18 mouse cellular contexts compared by ENCODE assay signal in genomic region chr1:84500673-84501072, GRCm38 (mm10).
"Had no signal": no experiment of that assay in that cellular context is flagged by ENCODE, and none has a peak within 500 bp of the region (broad histone marks: within the 10 kb centered on the region; RNA-seq: fewer than 3 reads in every experiment).

No protein-coding gene starts in this region.

- DNase-seq: lung, adult 18-20 months; lung, embryonic 14.5 days; lung, postnatal 10 days; lung, postnatal 4 days; midbrain, embryonic 14.5 days; retina, postnatal 1 day; right cerebral cortex, adult 18-20 months; right cerebral cortex, postnatal 25 days; right cerebral cortex, postnatal 4 days; spleen, adult 18-20 months; thymus, adult 18-20 months; thymus, postnatal 14 days; thymus, postnatal 36 days had no signal

- H3K4me2 ChIP-seq: lung, embryonic 14.5 days; midbrain, embryonic 12.5 days; neural tube, embryonic 12.5 days had no signal

- H3K36me3 ChIP-seq: midbrain, embryonic 10.5 days; midbrain, embryonic 12.5 days; neural tube, embryonic 12.5 days had no signal

- H3K27me3 ChIP-seq: midbrain, embryonic 12.5 days; neural tube, embryonic 12.5 days had no signal

- H3K9me3 ChIP-seq: midbrain, embryonic 10.5 days; midbrain, embryonic 12.5 days; neural tube, embryonic 12.5 days had no signal

- H3K27ac ChIP-seq: midbrain, embryonic 10.5 days; midbrain, embryonic 12.5 days; neural tube, embryonic 12.5 days had no signal

- H3K9ac ChIP-seq: lung, embryonic 14.5 days; midbrain, embryonic 12.5 days; neural tube, embryonic 12.5 days had no signal

- ATAC-seq: midbrain, embryonic 16.5 days had no signal

- H3K4me3 ChIP-seq: midbrain, embryonic 10.5 days; midbrain, embryonic 12.5 days; myocyte; neural tube, embryonic 12.5 days had no signal

- H3K4me1 ChIP-seq: midbrain, embryonic 10.5 days; midbrain, embryonic 12.5 days; neural tube, embryonic 12.5 days had no signal
